Mouse (Mus musculus) mouse embryonic stem cell (cell line): ENCODE results near the gene Tmem174.

Experiments
- in situ Hi-C, 2 experiments: fragments of 300-500 bp; cut with MboI; formaldehyde crosslinking; loops; 1 replicate in 1 of 2; 3 replicates in 1 of 2; pipeline ENCODE4 v1.14.3; 2019 to 2020; ENCODE audit warnings: low sequenced_read_pairs in 2 of 2, low pct_unique_long_range_greater_than_20kb in 1 of 2, mixed read lengths in 1 of 2; ENCODE audit not compliant: unreplicated experiment in 1 of 2

The Tmem174 gene

GRCm38 (mm10) chr13:98588951-98589501, 48.2 kb downstream of the Tmem174 start:
- in situ Hi-C loops: no loop called here

- in situ Hi-C loops: no loop called here
These were observed 48.7 kb downstream of the Tmem174 start for GRCm38 (mm10) chr13:98588480-98588879.

DNA sequence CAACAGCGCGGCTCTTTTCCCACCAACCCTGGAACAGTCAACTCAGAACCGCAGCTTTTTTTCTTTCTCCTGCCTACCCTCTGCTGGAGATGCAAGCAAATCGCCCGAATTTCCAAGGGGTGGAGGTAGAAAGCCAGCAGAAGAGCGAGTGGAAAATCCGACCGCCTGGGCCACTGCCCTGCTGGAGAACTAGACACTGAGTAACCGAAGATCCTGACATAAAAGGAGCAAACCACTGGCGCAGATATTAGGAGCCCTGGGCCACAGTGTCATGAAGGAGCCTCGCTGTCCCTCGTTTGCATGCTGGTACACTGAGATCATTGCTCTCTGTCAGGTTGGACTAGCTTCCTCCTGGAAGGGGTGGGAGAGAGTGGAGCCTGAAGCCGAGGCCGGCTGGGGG, 49.6 kb downstream of the Tmem174 start:
- in situ Hi-C loops: no loop called here

DNA sequence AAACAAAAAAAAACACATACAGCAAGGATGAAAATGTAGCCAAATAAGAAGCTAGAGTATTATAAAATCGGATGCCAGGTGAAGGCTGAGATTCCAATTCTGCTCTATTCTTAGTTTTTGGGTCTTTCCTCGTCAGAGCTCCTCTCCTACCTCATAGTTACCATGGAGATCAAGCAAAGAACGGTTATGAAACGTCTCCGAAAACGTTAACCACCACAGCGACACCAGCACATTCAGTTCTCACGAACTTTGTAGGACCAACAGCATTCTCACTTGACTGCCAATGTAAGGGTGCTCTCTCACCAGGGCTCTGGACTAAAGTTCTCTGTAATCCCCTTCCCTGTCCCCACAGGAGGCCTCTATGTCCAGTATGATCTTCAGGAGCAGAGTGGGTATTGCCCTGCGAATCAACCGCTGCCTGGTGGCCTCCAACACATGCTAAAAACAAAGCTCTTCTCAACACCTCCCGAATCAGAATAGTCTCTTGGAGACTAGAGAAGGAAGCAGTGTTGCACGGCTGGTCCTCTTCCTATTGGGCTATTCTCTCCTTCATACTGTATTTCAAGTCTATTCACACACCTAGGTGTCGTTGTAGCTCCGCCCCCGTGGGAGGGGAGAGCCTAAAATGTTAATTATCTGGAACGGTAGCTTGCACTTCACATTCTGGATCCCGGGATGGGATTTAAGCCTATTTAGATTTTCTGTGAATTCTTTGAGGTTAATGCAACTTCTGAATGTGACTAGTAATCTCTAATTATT, 50.2 kb downstream of the Tmem174 start:
- in situ Hi-C loops: no loop called here
